Mouse (Mus musculus) frontal cortex, adult (tissue): Measurements from ENCODE around the gene Disc1.

Experiments
- ATAC-seq: cut with Nextera tagmentation; 2 replicates; pipeline ENCODE4 v1.9.2; 2017; ENCODE audit warnings: mild to moderate bottlenecking, moderate library complexity, mixed read lengths; ENCODE audit not compliant: low TSS enrichment

Gene Disc1

GRCm38 (mm10) chr8:125126482-125126881, 72.5 kb downstream of the Disc1 start:
- no peak for ATAC-seq

DNA sequence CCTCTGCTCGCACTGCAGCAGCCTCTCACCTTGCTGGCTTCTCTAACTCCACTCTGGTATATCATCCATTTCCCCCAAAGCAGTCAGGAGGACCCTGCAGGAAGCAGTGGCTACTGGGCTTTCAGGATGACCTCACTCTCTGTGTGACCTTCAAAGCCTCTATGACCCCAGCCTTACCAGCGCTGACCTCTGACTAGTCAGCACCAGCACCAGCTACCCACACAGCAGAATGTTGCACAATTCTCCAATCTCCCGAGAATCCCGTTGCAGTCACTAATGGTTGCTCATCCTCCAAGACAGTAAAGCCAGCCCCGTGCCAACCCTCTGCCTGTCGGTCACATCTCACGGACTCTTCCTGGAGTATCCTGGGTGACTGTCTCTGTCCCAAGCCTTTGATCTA, 73.6 kb downstream of the Disc1 start:
- no peak for ATAC-seq

DNA sequence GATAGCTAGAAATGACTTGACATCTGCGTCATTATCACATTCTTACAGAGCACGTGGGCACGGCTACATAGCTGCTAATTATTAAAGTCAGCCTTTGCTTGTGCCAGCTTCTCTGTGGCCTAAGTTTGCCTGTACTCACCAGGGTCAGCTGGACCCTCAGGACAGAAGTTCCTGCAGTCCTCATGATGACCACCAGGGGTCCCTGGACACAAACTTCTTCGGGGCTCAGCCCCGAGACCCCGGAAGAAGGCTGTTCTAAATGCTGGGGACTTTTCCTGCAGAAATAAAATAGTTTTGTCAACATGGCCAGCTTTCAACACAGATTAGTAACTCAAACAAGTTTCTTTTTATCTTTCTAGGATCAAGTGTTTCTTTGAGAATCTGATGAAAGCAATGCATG, 74.3 kb downstream of the Disc1 start:
- ATAC-seq = no peak

DNA sequence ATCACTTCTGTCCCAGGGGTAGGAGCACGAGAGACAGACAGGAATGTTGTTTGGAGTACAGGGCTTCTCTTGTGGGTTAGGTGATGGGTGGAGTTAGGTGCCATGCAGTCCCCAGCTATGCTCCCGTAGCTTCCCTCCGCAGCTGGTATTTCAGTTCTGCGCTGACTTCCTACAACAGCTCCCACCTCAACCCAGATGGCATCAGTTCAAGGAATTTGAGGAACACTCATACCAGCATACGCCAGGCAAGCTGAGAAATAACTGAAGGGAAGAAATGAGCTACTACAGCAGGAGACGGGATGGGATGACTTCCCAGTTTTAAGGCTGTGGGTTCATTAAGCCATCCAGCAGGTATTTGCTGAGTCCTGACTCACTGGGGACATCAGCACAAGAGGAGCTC, 76.8 kb downstream of the Disc1 start:
- ATAC-seq = peak; percentile 69

- peak; percentile 45; the same call in 1 of the 2 replicates for ATAC-seq
Observed at GRCm38 (mm10) chr8:125131265-125131664, 77.3 kb downstream of the Disc1 start.

- peak; percentile 66 for ATAC-seq
Observed at GRCm38 (mm10) chr8:125133685-125134114, 79.7 kb downstream of the Disc1 start.

DNA sequence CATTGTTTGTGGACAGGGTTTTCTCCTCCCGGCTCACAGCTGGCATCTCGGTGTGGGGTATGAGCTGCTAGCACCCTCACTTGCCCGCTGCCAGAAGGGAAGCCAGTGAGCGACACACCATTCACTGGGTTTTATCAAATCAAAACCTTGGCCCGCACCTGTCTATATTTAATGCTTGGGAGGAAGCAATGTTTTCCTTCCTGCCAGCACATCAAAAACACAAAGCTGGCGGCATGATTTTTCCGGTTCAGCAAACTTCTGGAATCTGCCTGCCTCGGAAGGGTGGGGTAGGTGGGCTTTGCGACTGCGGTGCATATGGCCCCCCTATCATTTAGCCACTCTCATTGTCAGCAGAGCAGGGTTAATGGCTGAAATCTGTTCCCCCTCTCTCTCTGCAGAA, 80.9 kb downstream of the Disc1 start:
- ATAC-seq = no peak

GRCm38 (mm10) chr8:125139689-125140150, 85.7 kb downstream of the Disc1 start:
- ATAC-seq = no peak

GRCm38 (mm10) chr8:125140965-125141364, 87.0 kb downstream of the Disc1 start:
- no peak for ATAC-seq

DNA sequence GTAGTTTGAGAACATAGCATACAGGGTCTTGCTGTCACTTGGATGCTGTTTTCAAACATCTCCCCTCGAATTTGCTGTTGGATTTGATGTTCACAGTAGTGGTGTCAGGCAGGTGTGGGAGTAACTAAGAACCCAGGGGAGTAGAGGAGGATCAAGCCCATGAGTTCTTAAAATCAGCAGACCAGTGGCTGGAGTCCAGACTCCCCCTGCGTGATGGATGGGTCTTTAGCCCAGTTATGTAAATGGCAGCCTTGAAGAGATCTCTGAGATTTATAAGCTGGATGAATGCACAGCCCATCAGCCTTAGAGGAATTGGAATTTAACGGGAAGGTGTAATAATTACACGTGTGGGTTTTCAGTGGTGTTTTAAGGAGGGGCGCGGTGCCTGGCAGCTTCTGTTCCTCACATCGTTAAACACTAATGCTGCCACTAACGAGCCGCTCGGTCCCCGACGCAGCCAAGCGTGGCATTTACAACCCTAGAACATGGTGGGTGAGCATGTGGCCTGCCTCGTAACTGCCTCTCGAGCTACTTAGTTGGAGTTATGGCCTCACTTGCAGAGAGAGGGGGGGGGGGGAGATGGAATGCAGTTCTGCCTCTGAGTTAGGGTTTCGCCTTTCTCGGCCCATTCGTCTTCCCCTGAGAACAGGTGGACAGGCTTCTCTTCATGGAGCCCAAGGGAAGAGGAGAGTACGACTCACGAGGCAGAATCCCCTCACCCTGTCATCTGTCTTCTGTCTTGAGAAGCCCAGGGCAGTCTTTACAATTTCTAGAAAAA, 103.1 kb downstream of the Disc1 start:
- ATAC-seq = no peak

GRCm38 (mm10) chr8:125157641-125158005, 103.6 kb downstream of the Disc1 start:
- no peak for ATAC-seq

GRCm38 (mm10) chr8:125159387-125159786, 105.4 kb downstream of the Disc1 start:
- no peak for ATAC-seq

- ATAC-seq = no peak
Observed at GRCm38 (mm10) chr8:125163491-125163890, 109.5 kb downstream of the Disc1 start.

- ATAC-seq = no peak
Observed at GRCm38 (mm10) chr8:125163906-125164305, 109.9 kb downstream of the Disc1 start.

- ATAC-seq = peak; percentile 57; the same call in 1 of the 2 replicates
Observed at GRCm38 (mm10) chr8:125165505-125166446, 111.8 kb downstream of the Disc1 start.

GRCm38 (mm10) chr8:125166545-125166944, 112.5 kb downstream of the Disc1 start:
- ATAC-seq = no peak

- ATAC-seq = no peak
Observed at GRCm38 (mm10) chr8:125166988-125167387, 113.0 kb downstream of the Disc1 start.

DNA sequence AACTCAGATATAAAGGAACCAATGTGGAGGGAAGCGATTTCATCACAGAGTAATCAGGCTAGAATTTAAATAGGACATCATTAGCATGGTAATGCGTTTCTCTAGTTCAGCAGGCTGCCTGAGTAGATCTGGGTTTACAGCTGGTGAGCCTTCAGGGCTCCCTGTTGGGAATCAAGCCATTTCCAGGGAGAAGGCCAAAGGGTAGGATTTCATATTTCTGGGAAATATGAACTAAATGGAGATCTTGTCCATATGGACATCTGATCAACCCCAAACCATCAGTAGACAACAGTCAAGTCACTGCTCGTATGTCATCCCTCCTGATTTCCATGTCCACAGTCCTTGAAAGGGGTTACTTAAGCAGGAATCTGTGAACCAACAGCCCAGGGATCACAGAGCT, 115.6 kb downstream of the Disc1 start:
- ATAC-seq = no peak

- ATAC-seq = no peak
Observed at GRCm38 (mm10) chr8:125171531-125171930, 117.5 kb downstream of the Disc1 start.

- no peak for ATAC-seq
Observed at GRCm38 (mm10) chr8:125174237-125174636, 120.2 kb downstream of the Disc1 start.

GRCm38 (mm10) chr8:125174851-125175250, 120.9 kb downstream of the Disc1 start:
- ATAC-seq = no peak

- ATAC-seq = no peak
Observed at GRCm38 (mm10) chr8:125175661-125176060, 121.7 kb downstream of the Disc1 start.

- no peak for ATAC-seq
Observed at GRCm38 (mm10) chr8:125177091-125177490, 123.1 kb downstream of the Disc1 start.
